Mouse (Mus musculus) thymus, adult 2 months (tissue): ENCODE results near the gene Vps53.

Source experiments
- CTCF ChIP-seq: fragments of 200-500 bp; IDR thresholded peaks from 2 replicates; pipeline ENCODE4 v1.5.1; 2012; ENCODE audit warnings: mild to moderate bottlenecking, control low read depth, low read length, moderate library complexity, borderline replicate concordance; ENCODE audit not compliant: control insufficient read depth, poor library complexity, insufficient read depth; ENCODE audit errors: extremely low read depth
- POLR2A ChIP-seq: fragments of 200-500 bp; IDR thresholded peaks from 2 replicates; pipeline ENCODE4 v1.6.1; 2012; ENCODE audit warnings: mild to moderate bottlenecking, low read length, control low read depth, moderate library complexity; ENCODE audit not compliant: control insufficient read depth, poor library complexity, insufficient read depth; ENCODE audit errors: extremely low read depth

GRCm38 (mm10) chr11:76150980-76151379, 28.5 kb downstream of the Vps53 start:
- no peak for TF ChIP-seq CTCF
- no peak for TF ChIP-seq POLR2A
